Mouse (Mus musculus) heart, embryonic 14.5 days (tissue): ENCODE results near the gene Rnls. TPM values are rescaled to one million over a fixed set of nuclear protein-coding genes. Genes with fewer than 3 reads are reported as not detected.

Experiments
- ATAC-seq: fragments of 200-750 bp; cut with Nextera tagmentation; 2 replicates; pipeline ENCODE4 v1.8.0; 2017; ENCODE audit warnings: low read depth, moderate TSS enrichment; ENCODE audit not compliant: insufficient number of reproducible peaks, insufficient read depth, low FRiP score
- H3K27ac ChIP-seq, 2 experiments: fragments of 200-500 bp in 1 of 2; fragments of 300-500 bp in 1 of 2; sonication (generic) in 1 of 2; replicated peaks in 1 of 2; 2 replicates each; pipeline ENCODE4 v1.5.1; 2012 to 2014; ENCODE audit warnings: low read depth in 2 of 2, low read length in 2 of 2, control low read depth in 1 of 2, mild to moderate bottlenecking in 1 of 2, mixed read lengths in 1 of 2; ENCODE audit not compliant: control insufficient read depth in 1 of 2, insufficient read depth in 1 of 2
- H3K27me3 ChIP-seq: fragments of 300-500 bp; sonication (generic); 2 replicates; pipeline ENCODE4 v1.6.1; 2014; ENCODE audit warnings: mild to moderate bottlenecking, low read length, control low read depth; ENCODE audit not compliant: control insufficient read depth, insufficient read depth
- H3K36me3 ChIP-seq: fragments of 300-500 bp; sonication (generic); 2 replicates; pipeline ENCODE4 v1.6.1; 2014; ENCODE audit warnings: mild to moderate bottlenecking, control low read depth, low read length, mixed read lengths; ENCODE audit not compliant: control insufficient read depth, insufficient read depth
- H3K4me1 ChIP-seq, 2 experiments: fragments of 200-500 bp in 1 of 2; fragments of 300-500 bp in 1 of 2; sonication (generic) in 1 of 2; 2 replicates each; pipeline ENCODE4 v1.6.1; 2012 to 2014; ENCODE audit warnings: low read length in 2 of 2, control low read depth in 1 of 2, mixed read lengths in 1 of 2; ENCODE audit not compliant: control insufficient read depth in 2 of 2, insufficient read depth in 2 of 2
- H3K4me2 ChIP-seq: fragments of 300-500 bp; sonication (generic); 2 replicates; pipeline ENCODE4 v1.6.1; 2014; ENCODE audit warnings: mild to moderate bottlenecking, low read length
- H3K4me3 ChIP-seq, 2 experiments: fragments of 200-500 bp in 1 of 2; fragments of 300-500 bp in 1 of 2; sonication (generic) in 1 of 2; 2 replicates each; pipeline ENCODE4 v1.5.1; 2012 to 2014; ENCODE audit warnings: low read length in 2 of 2, mild to moderate bottlenecking in 2 of 2, control low read depth in 1 of 2, low read depth in 1 of 2, moderate library complexity in 1 of 2; ENCODE audit not compliant: control insufficient read depth in 1 of 2, insufficient read depth in 1 of 2
- H3K9ac ChIP-seq: fragments of 300-500 bp; sonication (generic); 2 replicates; pipeline ENCODE4 v1.6.1; 2014; ENCODE audit warnings: mild to moderate bottlenecking, low read length
- H3K9me3 ChIP-seq: fragments of 300-500 bp; sonication (generic); 2 replicates; pipeline ENCODE4 v1.6.1; 2016; ENCODE audit warnings: low read length, control low read depth; ENCODE audit not compliant: control insufficient read depth
- WGBS: fragments of 180-500 bp; shearing (Covaris S2); extraction: QIAGEN DNeasy Blood & Tissue Kit; methylation state at CpG from one replicate; pipeline ENCODE4 v1.1.7; 2014; 5-methylcytosine and 5-hydroxymethylcytosine counted together
- polyA plus RNA-seq: library from polyadenylated mRNA; unstranded; fragments of >200 nt; fragmentation: Nextera tagmentation; extraction: Ambion mirVana; gene quantifications from 2 replicates; pipeline ENCODE4 v1.2.1, GENCODE M21; 2014

The Rnls gene
- polyA plus RNA-seq, 1 experiment from 2014 or later = 11.5 TPM

DNA sequence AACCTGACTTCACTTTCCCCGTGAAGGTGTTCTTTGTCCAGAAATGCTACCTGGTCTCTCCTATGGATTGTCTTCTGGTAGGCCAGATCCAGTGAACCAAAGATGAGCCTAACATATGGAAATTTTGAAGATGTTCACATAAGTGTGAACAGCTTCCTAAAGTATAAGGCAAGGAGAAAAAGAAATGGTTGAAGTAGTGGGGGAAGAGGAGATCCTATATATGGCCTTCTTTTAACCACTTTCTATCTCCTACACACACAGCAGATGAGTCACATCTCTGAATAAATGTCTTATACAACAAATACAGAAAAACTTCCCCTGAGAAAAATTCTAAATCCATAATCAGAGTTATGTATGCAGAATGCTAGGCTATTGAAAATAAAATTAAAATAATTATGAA, 52.0 kb downstream of the Rnls start:
- no peak overlapping the region for H3K9ac ChIP-seq
- ATAC-seq = no peak
- no peak overlapping the region for H3K4me2 ChIP-seq
- H3K36me3 ChIP-seq = no peaks in the 10 kb centered on the region
- H3K4me3 ChIP-seq = no peak overlapping the region
- no peaks in the 10 kb centered on the region for H3K9me3 ChIP-seq
- no peaks in the 10 kb centered on the region for H3K27me3 ChIP-seq
- WGBS = 87% methylated on average over 1 of the region's 1 CpGs
- no peaks in the 10 kb centered on the region for H3K4me1 ChIP-seq
- H3K27ac ChIP-seq = no peak overlapping the region

DNA sequence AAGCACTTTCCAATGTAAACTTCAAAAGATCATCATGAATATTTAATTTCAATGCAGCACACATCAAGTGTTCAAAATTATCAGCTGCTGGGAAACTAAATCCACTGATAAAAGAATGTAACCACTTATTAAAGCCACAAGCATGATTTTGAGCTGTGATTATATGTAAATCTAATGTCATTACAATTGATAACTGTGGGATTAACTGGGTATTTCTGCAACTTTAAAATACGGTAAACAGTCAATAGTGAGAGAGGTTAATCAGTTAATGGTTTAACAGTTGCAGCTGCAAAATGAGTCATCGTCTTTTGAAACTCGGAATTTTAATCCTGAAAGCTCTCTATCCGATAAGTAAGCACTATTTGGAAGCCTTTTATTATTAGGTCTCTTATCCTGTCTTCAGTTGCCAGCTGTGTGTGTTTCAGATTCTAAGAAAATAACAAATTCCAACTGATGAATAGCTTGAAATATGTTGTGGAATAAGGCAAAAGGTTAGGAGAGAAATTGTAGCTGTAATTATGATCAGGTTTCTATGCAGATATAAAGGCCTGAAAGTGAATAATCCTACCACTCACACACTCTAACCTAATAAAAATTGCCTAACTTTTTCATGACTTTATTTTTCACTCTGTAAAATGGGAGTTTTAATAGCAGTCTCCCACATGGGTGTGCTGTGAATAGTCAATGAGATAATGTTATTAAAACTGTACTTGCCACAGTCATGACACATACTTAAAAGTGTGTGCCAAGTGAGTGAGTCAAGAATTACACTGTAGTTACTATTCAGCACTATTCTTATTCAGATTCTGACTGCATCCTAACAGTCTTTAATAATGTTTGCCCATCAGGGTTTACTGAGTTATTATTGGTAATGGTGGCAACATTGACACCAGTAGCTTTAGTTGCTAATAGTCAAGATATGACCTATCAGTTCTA, 65.1 kb downstream of the Rnls start:
- no peak overlapping the region for H3K9ac ChIP-seq
- H3K9me3 ChIP-seq = no peaks in the 10 kb centered on the region
- no peak overlapping the region for H3K27ac ChIP-seq

DNA sequence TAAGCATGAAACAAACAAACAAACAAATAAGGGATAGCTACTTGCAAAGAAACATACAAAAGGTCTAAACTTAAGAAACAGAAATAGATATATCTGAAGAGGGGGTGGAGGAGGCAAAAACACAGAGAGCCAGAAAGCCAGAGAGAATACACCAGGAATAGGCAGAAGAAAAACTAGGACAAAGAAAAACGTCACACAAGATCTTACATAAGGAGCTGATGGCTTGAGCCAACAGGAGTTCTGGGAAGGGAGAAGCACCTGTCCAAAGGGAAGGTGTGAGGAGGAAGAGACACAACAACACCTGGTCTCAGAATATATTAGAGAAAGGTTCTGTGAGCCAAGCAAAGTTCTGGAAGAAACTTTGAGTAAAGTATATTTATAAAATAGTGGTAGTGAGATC, 73.3 kb downstream of the Rnls start:
- H3K36me3 ChIP-seq = no peaks in the 10 kb centered on the region
- WGBS = 38% methylated on average over 1 of the region's 1 CpGs
- no peaks in the 10 kb centered on the region for H3K27me3 ChIP-seq
- H3K9me3 ChIP-seq = no peaks in the 10 kb centered on the region
- no peak overlapping the region for H3K27ac ChIP-seq
- H3K4me3 ChIP-seq = no peak overlapping the region
- ATAC-seq = no peak
- no peaks in the 10 kb centered on the region for H3K4me1 ChIP-seq
- no peak overlapping the region for H3K9ac ChIP-seq
- H3K4me2 ChIP-seq = no peak overlapping the region

More for the DNA sequence above, 65.1 kb downstream of the Rnls start:
- no peak for ATAC-seq
- H3K4me1 ChIP-seq = no peaks in the 10 kb centered on the region
- no peak overlapping the region for H3K4me2 ChIP-seq
- 63% methylated on average over 4 of the region's 4 CpGs for WGBS
- H3K27me3 ChIP-seq = no peaks in the 10 kb centered on the region
- H3K36me3 ChIP-seq = no peaks in the 10 kb centered on the region
- no peak overlapping the region for H3K4me3 ChIP-seq

DNA sequence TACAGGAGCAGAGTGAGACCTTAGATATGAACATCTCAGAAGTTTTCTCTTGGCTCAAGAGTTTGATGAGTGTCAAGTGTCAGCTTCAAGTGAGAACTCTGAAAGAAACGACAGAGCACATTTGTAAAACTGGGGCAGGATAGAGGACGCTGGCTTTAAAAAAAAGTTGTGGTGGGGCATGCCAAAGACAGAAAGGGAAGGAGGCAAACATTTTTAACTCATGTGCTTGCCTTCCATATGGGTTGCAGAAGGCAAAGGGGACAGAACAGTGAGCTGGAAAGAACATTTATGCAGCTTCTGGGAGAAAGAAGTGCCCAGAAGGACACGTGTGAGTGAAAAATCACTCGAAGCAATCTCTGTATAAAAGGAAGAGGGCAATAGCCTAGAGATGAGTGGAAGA, 75.0 kb downstream of the Rnls start:
- ATAC-seq = no peak
- H3K9me3 ChIP-seq = no peaks in the 10 kb centered on the region
- H3K4me3 ChIP-seq = no peak overlapping the region
- H3K27ac ChIP-seq = no peak overlapping the region
- H3K27me3 ChIP-seq = no peaks in the 10 kb centered on the region
- 40% methylated on average over 4 of the region's 4 CpGs for WGBS
- no peaks in the 10 kb centered on the region for H3K36me3 ChIP-seq
- no peaks in the 10 kb centered on the region for H3K4me1 ChIP-seq
- no peak overlapping the region for H3K9ac ChIP-seq
- H3K4me2 ChIP-seq = no peak overlapping the region

DNA sequence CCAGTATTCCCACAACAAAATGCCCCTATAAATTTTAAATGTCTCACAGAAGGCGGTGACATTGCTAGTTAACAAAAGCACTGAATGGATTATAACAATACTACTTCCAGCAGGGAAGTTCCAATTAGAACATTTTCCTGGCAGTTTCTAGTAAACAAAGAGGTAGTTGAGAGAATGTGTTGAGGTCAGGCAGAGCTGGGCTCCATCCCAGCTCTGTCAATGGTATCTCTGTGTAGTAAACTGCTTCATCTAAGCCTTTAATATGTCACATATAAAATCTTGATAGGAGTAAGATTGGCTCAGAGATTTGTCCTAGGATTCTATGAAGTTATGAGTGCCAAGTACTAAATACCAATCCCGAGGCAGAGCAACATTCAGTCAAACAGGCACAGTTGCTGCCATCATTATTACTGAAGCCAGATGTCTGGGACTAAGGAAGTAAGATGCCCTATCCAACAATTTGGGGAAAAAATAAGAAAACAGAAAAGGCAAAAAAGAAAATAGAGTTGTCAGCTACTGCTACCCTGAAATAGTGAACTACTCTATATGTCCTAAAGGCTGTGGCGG, 92.3 kb downstream of the Rnls start:
- no peak overlapping the region for H3K9ac ChIP-seq
- H3K27me3 ChIP-seq = no peaks in the 10 kb centered on the region
- H3K4me2 ChIP-seq = no peak overlapping the region
- no peaks in the 10 kb centered on the region for H3K36me3 ChIP-seq
- WGBS = 73% methylated on average over 3 of the region's 3 CpGs
- no peak overlapping the region for H3K4me3 ChIP-seq
- H3K4me1 ChIP-seq = no peaks in the 10 kb centered on the region
- H3K9me3 ChIP-seq = no peaks in the 10 kb centered on the region
- H3K27ac ChIP-seq = no peak overlapping the region
- ATAC-seq = no peak

GRCm38 (mm10) chr19:33296338-33296737, 95.8 kb downstream of the Rnls start:
- no peak overlapping the region for H3K4me2 ChIP-seq
- no peak overlapping the region for H3K27ac ChIP-seq
- H3K4me1 ChIP-seq = no peaks in the 10 kb centered on the region
- H3K9me3 ChIP-seq = no peaks in the 10 kb centered on the region
- no peaks in the 10 kb centered on the region for H3K36me3 ChIP-seq
- H3K4me3 ChIP-seq = no peak overlapping the region
- no peak overlapping the region for H3K9ac ChIP-seq
- 39% methylated on average over 2 of the region's 2 CpGs for WGBS
- no peak for ATAC-seq
- H3K27me3 ChIP-seq = no peaks in the 10 kb centered on the region

DNA sequence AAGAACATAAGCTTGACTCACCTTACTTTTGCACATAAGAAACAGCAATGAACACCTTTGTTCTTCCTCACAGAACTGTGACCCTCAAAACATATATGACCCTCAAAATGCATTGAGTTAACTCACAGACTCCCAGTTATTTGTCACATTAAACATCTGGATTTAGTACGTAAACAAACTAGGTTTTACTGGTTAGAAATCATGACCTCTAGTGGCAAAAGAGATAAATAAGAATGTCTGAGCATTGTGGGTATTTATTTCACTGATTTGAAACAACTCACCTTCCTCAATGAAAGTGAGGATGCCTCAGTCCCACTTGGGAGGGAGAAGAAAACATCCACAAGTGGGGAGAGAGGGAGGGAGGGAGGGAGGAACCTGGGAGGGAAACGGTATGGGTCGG, 109.1 kb downstream of the Rnls start:
- Histone ChIP-seq H3K9ac (no peak overlapping the region), H3K27me3 (no peaks in the 10 kb centered on the region)

More for the DNA sequence above, 109.1 kb downstream of the Rnls start:
- no peak for ATAC-seq
- Histone ChIP-seq H3K27ac (no peak overlapping the region), H3K9me3 (no peaks in the 10 kb centered on the region), H3K36me3 (no peaks in the 10 kb centered on the region), H3K4me2 (no peak overlapping the region), H3K4me3 (no peak overlapping the region), H3K4me1 (no peaks in the 10 kb centered on the region)
- 64% methylated on average over 3 of the region's 3 CpGs for WGBS
